Mouse (Mus musculus) hindbrain, embryonic 11.5 days (tissue): ENCODE results near the gene Cobll1. TPM values are rescaled to one million over a fixed set of nuclear protein-coding genes. Genes with fewer than 3 reads are reported as not detected.

Experiments used
- ATAC-seq: fragments of 200-750 bp; cut with Nextera tagmentation; 2 replicates; pipeline ENCODE4 v1.8.0; 2017; ENCODE audit warnings: mild to moderate bottlenecking, moderate TSS enrichment, moderate library complexity; ENCODE audit not compliant: low FRiP score
- DNase-seq: peaks from one replicate; pipeline ENCODE4 v3.0.0-alpha.2; 2015; ENCODE audit warnings: low spot score
- H3K27ac ChIP-seq: fragments of 300-500 bp; sonication (generic); 2 replicates; pipeline ENCODE4 v1.5.1; 2014; ENCODE audit warnings: mild to moderate bottlenecking, low read depth, low read length
- H3K27me3 ChIP-seq: fragments of 300-500 bp; sonication (generic); 2 replicates; pipeline ENCODE4 v1.6.1; 2014; ENCODE audit warnings: mild to moderate bottlenecking, low read length, moderate library complexity, mixed read lengths; ENCODE audit not compliant: control insufficient read depth, insufficient read depth
- H3K36me3 ChIP-seq: fragments of 300-500 bp; sonication (generic); 2 replicates; pipeline ENCODE4 v1.6.1; 2014; ENCODE audit warnings: mild to moderate bottlenecking, low read length, moderate library complexity, mixed read lengths; ENCODE audit not compliant: control insufficient read depth, insufficient read depth
- H3K4me1 ChIP-seq: fragments of 300-500 bp; sonication (generic); replicated peaks from 2 replicates; pipeline ENCODE4 v1.6.1; 2014; ENCODE audit warnings: low read length, mixed read lengths; ENCODE audit not compliant: control insufficient read depth, insufficient read depth
- H3K4me2 ChIP-seq: fragments of 300-500 bp; sonication (generic); replicated peaks from 2 replicates; pipeline ENCODE4 v1.6.1; 2014; ENCODE audit warnings: mild to moderate bottlenecking, low read depth, low read length
- H3K4me3 ChIP-seq: fragments of 300-500 bp; sonication (generic); 2 replicates; pipeline ENCODE4 v1.5.1; 2014; ENCODE audit warnings: low read depth, low read length
- H3K9ac ChIP-seq: fragments of 300-500 bp; sonication (generic); 2 replicates; pipeline ENCODE4 v1.6.1; 2014; ENCODE audit warnings: low read depth, low read length
- H3K9me3 ChIP-seq: fragments of 300-500 bp; sonication (generic); 2 replicates; pipeline ENCODE4 v1.6.1; 2016; ENCODE audit warnings: low read length; ENCODE audit not compliant: control insufficient read depth
- WGBS: fragments of 180-500 bp; shearing (Covaris S2); extraction: QIAGEN DNeasy Blood & Tissue Kit; methylation state at CpG from one replicate; pipeline ENCODE4 v1.1.7; 2014; 5-methylcytosine and 5-hydroxymethylcytosine counted together
- polyA plus RNA-seq: library from polyadenylated mRNA; unstranded; fragments of >200 nt; fragmentation: Nextera tagmentation; extraction: Ambion mirVana; gene quantifications from 2 replicates; pipeline ENCODE4 v1.2.1, GENCODE M21; 2014

The Cobll1 gene
- polyA plus RNA-seq, 1 experiment from 2014 or later: 2.2 TPM

DNA sequence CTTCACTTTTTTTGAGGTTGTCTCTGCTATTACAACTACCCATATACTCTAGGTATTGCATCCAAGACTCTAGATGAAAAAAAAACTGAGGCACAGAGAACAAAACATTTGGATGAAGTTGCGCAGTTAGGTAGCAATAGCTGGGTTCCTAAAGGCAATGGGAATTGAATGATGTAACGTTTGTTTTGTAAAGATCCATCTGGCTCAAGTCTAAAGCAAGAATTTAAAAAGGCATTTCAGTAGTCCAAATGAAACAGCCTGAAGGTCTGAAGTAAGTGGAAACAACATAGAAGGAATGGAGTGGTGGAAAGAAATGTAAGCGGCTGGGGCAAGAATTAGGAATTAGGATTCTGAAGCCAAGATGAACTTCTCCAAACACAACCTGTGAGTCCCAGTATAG, 188.4 kb downstream of the Cobll1 start:
- no peaks in the 10 kb centered on the region for H3K36me3 ChIP-seq
- H3K9ac ChIP-seq: no peak overlapping the region
- H3K4me2 ChIP-seq: no peak overlapping the region
- 94% methylated on average over 3 of the region's 3 CpGs for WGBS
- no peak for ATAC-seq
- H3K27ac ChIP-seq: no peak overlapping the region
- H3K27me3 ChIP-seq: no peaks in the 10 kb centered on the region
- H3K4me3 ChIP-seq: no peak overlapping the region
- no peaks in the 10 kb centered on the region for H3K9me3 ChIP-seq
- no peak for DNase-seq
- H3K4me1 ChIP-seq: no peaks in the 10 kb centered on the region

DNA sequence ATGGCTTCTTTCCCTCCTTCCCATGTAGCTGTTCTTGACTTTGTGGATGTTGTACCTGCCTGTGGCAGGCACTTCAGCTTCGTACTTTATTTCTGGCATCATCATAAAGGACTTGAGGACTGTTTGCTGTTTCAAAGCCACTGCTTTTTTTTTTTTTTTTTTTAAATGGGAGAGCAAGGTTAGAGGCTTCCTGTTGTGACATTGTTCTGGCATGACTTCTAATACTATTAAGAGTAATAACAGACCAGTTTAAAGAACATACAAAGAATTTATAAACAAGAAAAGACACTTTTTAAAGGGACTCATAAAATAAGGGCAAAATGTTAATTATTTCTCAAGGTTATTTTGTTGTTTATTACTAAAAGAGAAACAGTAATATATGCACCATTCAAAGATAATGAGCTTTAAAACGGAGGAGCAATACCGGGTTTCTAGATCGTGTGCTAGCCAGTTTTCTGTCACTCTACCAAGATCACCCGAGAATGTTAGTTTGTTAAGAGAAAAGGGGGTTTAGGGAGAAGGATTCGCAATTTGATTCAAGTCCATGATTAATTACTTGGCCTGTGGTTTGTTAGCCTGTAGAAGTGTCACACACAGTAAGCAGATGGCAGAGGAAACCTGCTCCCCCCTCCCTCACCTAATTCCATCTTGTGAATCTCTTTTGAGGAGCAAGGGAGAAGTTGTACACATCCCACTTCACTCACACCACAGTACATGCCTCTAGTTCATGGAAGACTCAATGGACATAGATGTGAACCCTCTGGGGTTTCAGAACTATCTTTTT, 190.8 kb downstream of the Cobll1 start:
- no peaks in the 10 kb centered on the region for H3K27me3 ChIP-seq
- no peaks in the 10 kb centered on the region for H3K36me3 ChIP-seq
- ATAC-seq (no peak), DNase-seq (no peak)
- 79% methylated on average over 6 of the region's 6 CpGs for WGBS
- H3K4me1 ChIP-seq: no peaks in the 10 kb centered on the region
- no peak overlapping the region for H3K4me2 ChIP-seq
- no peaks in the 10 kb centered on the region for H3K9me3 ChIP-seq
- no peak overlapping the region for H3K4me3 ChIP-seq
- H3K9ac ChIP-seq: no peak overlapping the region
- H3K27ac ChIP-seq: no peak overlapping the region

Other genes with a start within 250 kb of the Cobll1 start
- gene Grb14, start 214.4 kb downstream of the Cobll1 start, polyA plus RNA-seq: 8.7 and 9.0 TPM in 2 replicates
- 0.22 and 0.73 TPM in 2 replicates for gene Slc38a11, start 124.6 kb upstream of the Cobll1 start, polyA plus RNA-seq